Mouse (Mus musculus) forebrain, embryonic 12.5 days (tissue): ENCODE data around the gene Hdac9. TPM values are rescaled to one million over a fixed set of nuclear protein-coding genes. Genes with fewer than 3 reads are reported as not detected.
"Not testable (repeated sequence)": the region's sequence is repeated elsewhere in the genome, so short reads cannot be mapped to it uniquely, and the experiment has no call there.

Experiments used
- ATAC-seq: fragments of 200-750 bp; cut with Nextera tagmentation; 2 replicates; pipeline ENCODE4 v1.8.0; 2017; ENCODE audit warnings: moderate TSS enrichment; ENCODE audit not compliant: low FRiP score
- H3K27ac ChIP-seq: fragments of 300-500 bp; sonication (generic); 2 replicates; pipeline ENCODE4 v1.5.1; 2016; ENCODE audit warnings: mild to moderate bottlenecking
- H3K27me3 ChIP-seq: fragments of 300-500 bp; sonication (generic); 2 replicates; pipeline ENCODE4 v1.6.1; 2016; ENCODE audit warnings: mild to moderate bottlenecking
- H3K36me3 ChIP-seq: fragments of 300-500 bp; sonication (generic); replicated peaks from 2 replicates; pipeline ENCODE4 v1.6.1; 2016; ENCODE audit warnings: mild to moderate bottlenecking
- H3K4me1 ChIP-seq: fragments of 300-500 bp; sonication (generic); 2 replicates; pipeline ENCODE4 v1.6.1; 2016
- H3K4me2 ChIP-seq: fragments of 300-500 bp; sonication (generic); 2 replicates; pipeline ENCODE4 v1.6.1; 2016; ENCODE audit warnings: mild to moderate bottlenecking, moderate library complexity
- H3K4me3 ChIP-seq: fragments of 300-500 bp; sonication (generic); replicated peaks from 2 replicates; pipeline ENCODE4 v1.5.1; 2016; ENCODE audit warnings: mild to moderate bottlenecking
- H3K9ac ChIP-seq: fragments of 300-500 bp; sonication (generic); 2 replicates; pipeline ENCODE4 v1.6.1; 2016; ENCODE audit warnings: mild to moderate bottlenecking
- H3K9me3 ChIP-seq: fragments of 300-500 bp; sonication (generic); 2 replicates; pipeline ENCODE4 v1.6.1; 2016
- WGBS: fragments of 180-500 bp; shearing (Covaris S2); methylation state at CpG from one replicate; pipeline ENCODE4 v1.1.7; 2016; 5-methylcytosine and 5-hydroxymethylcytosine counted together
- polyA plus RNA-seq: library from polyadenylated mRNA; unstranded; fragments of >200 nt; fragmentation: Nextera tagmentation; extraction: Ambion mirVana; gene quantifications from 2 replicates; pipeline ENCODE4 v1.2.1, GENCODE M21; 2016

Hdac9 gene
- polyA plus RNA-seq, 1 experiment from 2014 or later = 11.5 TPM

GRCm38 (mm10) chr12:34497702-34498101 is 419.2 kb downstream of the Hdac9 start:
- no peak overlapping the region for H3K4me3 ChIP-seq
- no peaks in the 10 kb centered on the region for H3K4me1 ChIP-seq
- WGBS = 69% methylated on average over 3 of the region's 3 CpGs
- H3K4me2 ChIP-seq = no peak overlapping the region
- H3K27me3 ChIP-seq = no peaks in the 10 kb centered on the region
- H3K9me3 ChIP-seq = no peaks in the 10 kb centered on the region
- no peak overlapping the region for H3K9ac ChIP-seq
- no peaks in the 10 kb centered on the region for H3K36me3 ChIP-seq
- peak; percentile 23; the same call in 1 of the 2 replicates for ATAC-seq
- no peak overlapping the region for H3K27ac ChIP-seq

DNA sequence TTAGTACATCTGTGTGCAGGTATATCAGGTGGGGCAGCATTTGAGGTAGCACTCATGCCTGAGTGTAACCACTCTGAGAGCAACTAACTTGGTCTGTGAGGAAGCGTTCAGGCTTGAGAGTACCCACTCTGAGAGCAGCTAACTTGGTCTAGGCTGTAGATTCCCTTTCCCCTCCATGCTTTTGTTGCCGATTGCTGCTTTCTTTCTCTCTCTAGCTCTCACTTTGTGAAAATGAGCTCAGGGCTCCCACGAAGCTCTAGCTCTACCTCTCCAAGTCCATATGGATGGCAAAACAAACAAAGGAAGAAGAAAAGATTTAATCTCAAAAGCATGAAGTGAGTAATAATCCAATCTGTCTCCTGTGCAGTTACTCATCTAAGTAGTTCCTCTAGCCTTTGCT is 421.0 kb downstream of the Hdac9 start:
- 30% methylated on average over 3 of the region's 3 CpGs for WGBS
- Histone ChIP-seq H3K9ac (no peak overlapping the region), H3K27me3 (no peaks in the 10 kb centered on the region), H3K4me3 (0 out of 2 replicates have a peak overlapping the region, but pooled peaks have one; percentile 8), H3K4me2 (no peak overlapping the region), H3K36me3 (no peaks in the 10 kb centered on the region), H3K27ac (no peak overlapping the region), H3K9me3 (no peaks in the 10 kb centered on the region), H3K4me1 (no peaks in the 10 kb centered on the region)
- ATAC-seq = no peak

- Histone ChIP-seq H3K9ac (no peak overlapping the region), H3K27ac (no peak overlapping the region), H3K36me3 (no peaks in the 10 kb centered on the region), H3K27me3 (no peaks in the 10 kb centered on the region), H3K4me1 (no peaks in the 10 kb centered on the region), H3K4me2 (no peak overlapping the region), H3K4me3 (no peak overlapping the region), H3K9me3 (no peaks in the 10 kb centered on the region)
- no peak for ATAC-seq
Observed at GRCm38 (mm10) chr12:34489629-34490028, 427.3 kb downstream of the Hdac9 start.

DNA sequence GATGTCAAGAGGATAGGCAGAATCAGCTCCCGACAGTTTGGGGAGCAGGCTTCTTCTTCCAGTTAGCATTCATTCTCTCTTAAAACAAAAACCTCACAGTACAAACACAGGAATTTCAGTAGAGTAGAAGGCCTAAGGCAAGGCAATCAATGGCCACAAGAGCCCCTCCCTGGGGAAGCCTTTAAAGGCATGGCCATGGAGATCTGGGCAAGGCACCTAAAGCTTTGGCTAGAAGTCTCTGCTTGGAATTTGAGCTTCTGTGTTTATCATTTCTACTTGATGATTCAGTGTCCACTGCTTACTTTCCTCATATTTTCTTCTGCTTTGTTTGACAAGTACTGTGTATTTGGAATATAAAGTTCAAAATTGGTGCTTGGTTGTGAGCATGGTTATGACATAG is 429.2 kb downstream of the Hdac9 start:
- Histone ChIP-seq H3K9me3 (no peaks in the 10 kb centered on the region), H3K9ac (no peak overlapping the region), H3K36me3 (no peaks in the 10 kb centered on the region), H3K27ac (no peak overlapping the region), H3K27me3 (no peaks in the 10 kb centered on the region), H3K4me2 (no peak overlapping the region), H3K4me3 (no peak overlapping the region), H3K4me1 (no peaks in the 10 kb centered on the region)
- no peak for ATAC-seq
- 90% methylated on average over 1 of the region's 1 CpGs for WGBS

DNA sequence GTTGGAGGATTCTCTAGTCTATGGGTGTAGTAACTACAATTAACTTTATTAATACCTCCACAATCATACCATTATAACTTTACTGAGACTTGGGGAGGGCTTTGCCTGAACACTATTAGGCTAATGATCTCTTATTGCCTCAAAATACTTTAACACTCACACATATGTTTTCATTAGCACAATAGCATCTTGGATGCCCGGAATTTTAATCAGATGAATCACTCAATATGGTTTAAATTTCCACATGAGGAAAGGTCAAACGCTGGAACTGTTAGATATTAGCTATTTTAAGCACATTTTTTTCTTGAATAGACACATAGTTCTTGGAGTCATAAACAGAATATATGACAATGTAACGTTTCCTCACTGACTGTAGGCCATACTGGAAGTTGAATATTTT is 429.9 kb downstream of the Hdac9 start:
- no peak for ATAC-seq
- Histone ChIP-seq H3K4me3 (no peak overlapping the region), H3K9ac (no peak overlapping the region), H3K9me3 (no peaks in the 10 kb centered on the region), H3K4me2 (no peak overlapping the region), H3K4me1 (no peaks in the 10 kb centered on the region), H3K27me3 (no peaks in the 10 kb centered on the region), H3K36me3 (no peaks in the 10 kb centered on the region), H3K27ac (no peak overlapping the region)
- WGBS = 75% methylated on average over 3 of the region's 3 CpGs

GRCm38 (mm10) chr12:34486016-34486415 is 430.9 kb downstream of the Hdac9 start:
- Histone ChIP-seq H3K9me3 (no peaks in the 10 kb centered on the region), H3K4me1 (no peaks in the 10 kb centered on the region), H3K27ac (no peak overlapping the region), H3K4me3 (no peak overlapping the region), H3K36me3 (no peaks in the 10 kb centered on the region), H3K27me3 (no peaks in the 10 kb centered on the region), H3K9ac (no peak overlapping the region), H3K4me2 (no peak overlapping the region)
- 78% methylated on average over 2 of the region's 2 CpGs for WGBS
- no peak for ATAC-seq

DNA sequence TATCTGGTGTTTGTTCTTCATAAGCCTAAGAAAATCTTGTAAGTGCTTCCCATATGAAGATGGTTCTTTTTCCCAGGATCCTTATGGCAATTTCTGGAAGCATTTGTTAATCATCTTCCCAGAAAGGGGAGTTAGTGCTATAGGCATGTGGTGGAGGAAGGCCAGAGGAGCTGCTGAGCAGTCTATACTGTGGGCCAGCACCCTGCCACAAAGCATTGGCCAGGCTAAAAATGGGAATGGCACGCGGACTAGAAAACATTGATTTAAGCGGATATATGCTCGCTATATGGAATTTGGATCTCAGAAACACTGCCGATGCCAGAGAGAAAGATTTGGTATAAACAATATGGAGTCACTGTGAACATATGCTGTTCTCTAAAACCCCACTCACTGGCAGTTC is 435.2 kb downstream of the Hdac9 start:
- Histone ChIP-seq H3K4me3 (no peak overlapping the region), H3K4me2 (no peak overlapping the region), H3K27me3 (no peaks in the 10 kb centered on the region), H3K36me3 (no peaks in the 10 kb centered on the region), H3K27ac (no peak overlapping the region), H3K9me3 (no peaks in the 10 kb centered on the region), H3K9ac (no peak overlapping the region), H3K4me1 (no peaks in the 10 kb centered on the region)
- no peak for ATAC-seq
- WGBS = 96% methylated on average over 5 of the region's 5 CpGs

- Histone ChIP-seq H3K36me3 (no peaks in the 10 kb centered on the region), H3K9ac (no peak overlapping the region), H3K4me3 (no peak overlapping the region), H3K9me3 (no peaks in the 10 kb centered on the region), H3K27ac (no peak overlapping the region), H3K4me2 (no peak overlapping the region), H3K4me1 (no peaks in the 10 kb centered on the region), H3K27me3 (no peaks in the 10 kb centered on the region)
- ATAC-seq = no peak
- 82% methylated on average over 10 of the region's 10 CpGs for WGBS
Observed at GRCm38 (mm10) chr12:34472949-34473651, 443.8 kb downstream of the Hdac9 start.

- WGBS = 74% methylated on average over 4 of the region's 4 CpGs
- H3K27ac ChIP-seq = no peak overlapping the region
- ATAC-seq = no peak
- H3K9ac ChIP-seq = no peak overlapping the region
- H3K27me3 ChIP-seq = no peaks in the 10 kb centered on the region
- no peak overlapping the region for H3K4me3 ChIP-seq
- no peaks in the 10 kb centered on the region for H3K4me1 ChIP-seq
- no peaks in the 10 kb centered on the region for H3K9me3 ChIP-seq
- no peak overlapping the region for H3K4me2 ChIP-seq
- no peaks in the 10 kb centered on the region for H3K36me3 ChIP-seq
Observed at GRCm38 (mm10) chr12:34472542-34472941, 444.4 kb downstream of the Hdac9 start.

DNA sequence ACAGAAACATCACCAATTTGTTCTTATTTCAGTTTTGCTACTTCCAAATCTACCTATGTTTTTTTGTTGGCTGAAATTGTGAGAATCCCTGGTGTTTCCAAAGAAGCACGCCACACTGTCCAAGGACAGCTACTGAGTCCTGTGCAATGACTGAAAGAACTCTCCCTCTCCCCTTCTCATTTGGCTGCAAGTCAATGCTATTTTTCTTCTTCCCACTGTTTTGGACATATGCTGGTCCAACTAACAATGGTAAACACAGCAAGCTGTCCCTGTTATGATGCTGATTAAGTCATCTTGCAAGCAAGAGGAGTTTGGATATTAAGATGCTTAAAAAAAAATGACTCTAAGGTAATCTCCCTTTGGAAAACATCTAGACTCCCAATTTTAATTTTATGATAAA is 455.2 kb downstream of the Hdac9 start:
- H3K4me3 ChIP-seq = no peak overlapping the region
- no peaks in the 10 kb centered on the region for H3K9me3 ChIP-seq
- ATAC-seq = no peak
- no peaks in the 10 kb centered on the region for H3K4me1 ChIP-seq
- H3K27ac ChIP-seq = no peak overlapping the region
- 86% methylated on average over 1 of the region's 1 CpGs for WGBS
- H3K36me3 ChIP-seq = no peaks in the 10 kb centered on the region
- H3K9ac ChIP-seq = no peak overlapping the region
- H3K4me2 ChIP-seq = no peak overlapping the region
- no peaks in the 10 kb centered on the region for H3K27me3 ChIP-seq

DNA sequence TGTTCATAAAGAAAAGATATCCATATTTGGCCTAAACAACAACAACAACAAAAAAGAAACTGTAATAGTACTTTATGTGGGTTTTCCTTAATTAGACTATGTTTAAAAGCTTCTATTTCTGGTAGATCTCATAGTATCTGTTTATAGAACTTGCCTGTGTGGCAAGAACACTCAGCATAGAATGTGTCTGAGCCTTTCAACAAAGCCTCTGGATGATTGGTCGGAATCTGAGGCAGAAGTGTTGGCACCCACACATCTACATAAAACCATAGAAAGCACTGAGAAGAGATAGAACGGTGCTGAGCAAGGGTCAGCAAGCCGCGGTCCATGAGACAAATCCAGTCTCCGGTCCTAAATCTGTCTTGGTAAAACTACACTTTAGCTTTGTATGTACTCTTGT is 464.3 kb downstream of the Hdac9 start:
- 89% methylated on average over 5 of the region's 5 CpGs for WGBS
- H3K4me2 ChIP-seq = no peak overlapping the region
- H3K9ac ChIP-seq = no peak overlapping the region
- no peak overlapping the region for H3K4me3 ChIP-seq
- no peaks in the 10 kb centered on the region for H3K36me3 ChIP-seq
- no peak overlapping the region for H3K27ac ChIP-seq
- ATAC-seq = no peak
- H3K9me3 ChIP-seq = no peaks in the 10 kb centered on the region
- no peaks in the 10 kb centered on the region for H3K27me3 ChIP-seq
- H3K4me1 ChIP-seq = no peaks in the 10 kb centered on the region

- Histone ChIP-seq H3K27me3 (no peaks in the 10 kb centered on the region), H3K4me2 (no peak overlapping the region), H3K4me3 (no peak overlapping the region), H3K36me3 (no peaks in the 10 kb centered on the region), H3K9ac (no peak overlapping the region), H3K4me1 (no peaks in the 10 kb centered on the region), H3K27ac (no peak overlapping the region), H3K9me3 (no peaks in the 10 kb centered on the region)
- 68% methylated on average over 2 of the region's 2 CpGs for WGBS
- no peak for ATAC-seq
Observed at GRCm38 (mm10) chr12:34451198-34451597, 465.7 kb downstream of the Hdac9 start.

DNA sequence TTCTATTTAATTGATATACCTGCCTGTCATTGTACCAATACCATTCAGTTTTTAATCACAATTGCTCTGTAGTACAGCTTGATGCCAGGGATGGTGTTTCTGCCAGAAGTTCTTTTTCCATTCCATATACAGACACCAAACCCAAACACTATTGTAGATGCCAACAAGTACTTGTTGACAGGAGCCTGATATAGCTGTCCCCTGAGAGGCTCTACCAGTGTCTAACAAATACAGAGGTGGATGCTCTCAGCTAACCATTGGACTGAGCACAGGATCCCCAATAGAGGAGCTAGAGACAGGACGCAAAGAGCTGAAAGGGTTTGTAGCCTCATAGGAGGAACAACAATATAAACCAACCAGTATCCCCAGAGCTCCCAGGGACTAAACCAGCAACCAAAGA is 472.2 kb downstream of the Hdac9 start:
- not testable (repeated sequence) for H3K9ac ChIP-seq, H3K9me3 ChIP-seq, H3K4me1 ChIP-seq, H3K27me3 ChIP-seq, H3K4me3 ChIP-seq, H3K36me3 ChIP-seq, ATAC-seq, H3K4me2 ChIP-seq, H3K27ac ChIP-seq
- WGBS = 93% methylated on average over 1 of the region's 1 CpGs
